Mouse (Mus musculus) layer of hippocampus, postnatal 36 days (tissue): ENCODE measurements around the gene Gm7137. TPM values are rescaled to one million over a fixed set of nuclear protein-coding genes. Genes with fewer than 3 reads are reported as not detected.
"Not testable (repeated sequence)": the region's sequence is repeated elsewhere in the genome, so short reads cannot be mapped to it uniquely, and the experiment has no call there.

Experiments used
- DNase-seq, 2 experiments: peaks; one replicate each; pipeline ENCODE4 v3.0.0; 2022
- total RNA-seq, 2 experiments: library from RNA; stranded (reverse); gene quantifications; 2 replicates each; pipeline ENCODE4 v1.2.3; 2021

Gm7137 gene
- not detected for total RNA-seq

DNA sequence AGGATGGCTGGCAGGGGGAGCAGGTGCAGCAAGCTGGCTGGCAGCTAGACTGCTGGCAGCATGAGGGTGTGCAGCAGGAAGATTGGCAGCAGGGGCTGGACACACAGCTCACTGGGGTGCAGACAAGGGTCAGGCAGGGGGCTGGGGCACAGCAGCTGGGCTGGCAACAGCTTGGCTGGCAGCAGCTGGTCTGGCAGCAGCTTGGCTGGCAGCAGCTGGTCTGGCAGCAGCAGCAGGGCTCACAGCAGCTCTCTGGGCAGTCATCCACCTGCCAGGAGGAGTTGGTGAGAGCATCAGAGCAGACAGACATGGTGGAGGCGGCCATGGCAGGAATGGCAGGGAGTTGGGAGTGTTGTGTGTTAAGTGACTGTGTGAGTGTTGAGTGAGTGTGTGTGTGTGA, at the start of gene Gm7137:
Gene Gm7137 (minus strand): TSS at position 325 of the 400 bp plus-strand sequence.
- not testable (repeated sequence) for DNase-seq

DNA sequence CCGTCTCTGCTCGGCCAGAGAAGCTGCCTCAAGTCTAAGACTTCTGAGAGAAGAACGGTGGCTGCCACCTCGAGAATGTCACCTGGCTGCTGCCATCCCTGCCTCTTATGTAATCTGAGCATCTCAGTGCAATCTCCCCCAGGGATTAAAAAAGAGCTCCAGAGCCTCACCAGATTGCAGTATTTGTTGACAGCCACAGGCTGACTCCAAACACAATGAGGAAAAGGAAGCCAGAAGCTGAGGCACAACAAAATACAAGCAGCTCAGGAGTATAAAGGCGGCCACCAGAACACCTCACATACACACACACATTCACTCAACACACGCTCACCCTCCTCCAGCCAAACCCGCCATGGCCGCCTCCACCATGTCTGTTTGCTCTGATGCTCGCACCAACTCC, 47.6 kb upstream of the Gm7137 start, which contains the start of gene Krtap10-10:
Gene Krtap10-10 (plus strand): TSS at position 301 of the 400 bp plus-strand sequence.
- no peak for DNase-seq

DNA sequence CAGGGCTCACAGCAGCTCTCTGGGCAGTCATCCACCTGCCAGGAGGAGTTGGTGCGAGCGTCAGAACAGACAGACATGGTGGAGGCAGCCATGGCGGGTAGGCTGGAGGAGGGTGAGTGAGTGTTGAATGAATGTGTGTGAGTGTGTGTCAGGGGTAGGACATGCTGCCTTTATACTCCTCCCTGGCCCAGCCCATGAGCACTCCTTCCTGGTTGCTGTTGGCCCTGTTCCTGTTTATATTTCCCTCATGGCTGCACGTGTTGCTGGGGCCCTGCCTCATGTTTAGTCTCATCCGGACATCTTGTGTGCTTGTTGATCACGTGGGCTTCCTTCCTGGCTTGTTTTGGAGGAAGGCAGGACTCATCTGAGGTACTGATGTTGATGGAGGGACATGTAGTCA, 39.0 kb upstream of the Gm7137 start, which contains the start of gene Krtap10-4:
Gene Krtap10-4 (minus strand): TSS at position 145 of the 400 bp plus-strand sequence.
- no peak for DNase-seq

DNA sequence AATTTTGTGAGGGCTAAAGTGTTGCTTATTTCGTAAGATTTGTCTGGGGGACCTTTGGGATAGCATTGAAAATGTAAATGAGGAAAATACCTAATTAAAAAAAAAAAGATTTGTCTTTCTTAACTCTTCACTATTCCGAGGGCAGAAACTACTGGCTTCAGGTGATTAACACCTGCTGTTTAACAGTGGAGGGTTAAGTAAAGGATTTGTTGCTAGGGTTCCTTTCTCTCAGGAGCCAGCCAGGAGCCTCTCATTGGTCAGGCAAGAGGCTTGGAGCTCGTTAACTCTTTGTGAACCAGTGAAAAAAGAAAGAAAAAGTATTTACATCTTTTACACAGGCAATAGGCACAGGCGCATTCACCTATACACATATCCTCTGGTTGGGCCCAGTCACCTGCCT, 31.2 kb upstream of the Gm7137 start:
- no peak for DNase-seq

DNA sequence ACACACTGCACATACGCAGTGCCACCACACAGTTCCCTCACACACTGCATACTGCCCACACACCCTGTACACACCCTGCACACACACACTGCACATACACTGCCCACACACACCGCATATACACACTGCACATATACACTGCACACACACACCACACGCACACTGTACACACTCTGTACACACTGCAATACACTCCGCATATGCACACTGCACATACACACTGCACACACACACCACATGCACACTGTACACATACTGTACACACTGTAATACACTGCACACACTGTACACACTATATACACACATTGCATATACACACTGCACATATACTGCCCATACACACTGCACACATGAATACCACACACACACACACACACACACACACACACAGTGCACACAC, 30.5 kb upstream of the Gm7137 start:
- no peak for DNase-seq

DNA sequence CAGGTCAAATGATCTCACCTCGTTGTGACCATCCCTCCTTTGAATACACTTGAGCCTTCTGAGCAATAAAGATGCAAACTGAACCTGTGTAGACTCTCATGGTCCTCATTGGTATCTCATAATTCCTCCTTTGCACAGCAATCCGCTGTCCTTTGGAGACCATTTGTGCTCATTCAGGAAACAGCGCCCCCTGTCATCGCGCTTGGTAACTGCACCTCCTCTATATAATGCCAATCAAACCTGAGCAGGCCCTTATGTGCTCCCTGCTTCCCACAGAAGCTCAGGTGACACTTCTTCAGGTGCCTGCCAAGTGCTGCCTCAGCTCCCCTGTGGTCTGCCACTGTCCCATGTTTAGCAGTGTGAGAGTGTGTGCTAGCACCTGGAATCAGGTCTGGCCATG, 27.5 kb upstream of the Gm7137 start:
- DNase-seq, result no peak

DNA sequence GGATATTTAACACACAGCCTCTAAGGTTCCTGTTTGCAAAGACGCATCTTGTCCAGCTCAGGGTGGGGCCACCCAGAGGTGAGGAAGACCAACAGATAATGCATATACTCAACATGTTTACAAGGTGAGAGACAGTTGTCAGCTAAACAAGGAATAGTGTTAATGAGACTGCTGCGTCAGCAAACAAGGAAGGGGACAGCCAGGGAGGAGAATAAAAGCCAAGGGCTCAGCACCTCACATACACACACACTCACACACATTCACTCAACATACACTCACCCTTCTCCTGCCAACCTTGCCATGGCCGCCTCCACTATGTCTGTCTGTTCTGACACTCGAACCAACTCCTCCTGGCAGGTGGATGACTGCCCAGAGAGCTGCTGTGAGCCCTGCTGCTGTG, 26.4 kb upstream of the Gm7137 start, which contains the start of gene Gm2696:
Gene Gm2696 (plus strand): TSS at position 301 of the 400 bp plus-strand sequence.
- DNase-seq, result no peak

DNA sequence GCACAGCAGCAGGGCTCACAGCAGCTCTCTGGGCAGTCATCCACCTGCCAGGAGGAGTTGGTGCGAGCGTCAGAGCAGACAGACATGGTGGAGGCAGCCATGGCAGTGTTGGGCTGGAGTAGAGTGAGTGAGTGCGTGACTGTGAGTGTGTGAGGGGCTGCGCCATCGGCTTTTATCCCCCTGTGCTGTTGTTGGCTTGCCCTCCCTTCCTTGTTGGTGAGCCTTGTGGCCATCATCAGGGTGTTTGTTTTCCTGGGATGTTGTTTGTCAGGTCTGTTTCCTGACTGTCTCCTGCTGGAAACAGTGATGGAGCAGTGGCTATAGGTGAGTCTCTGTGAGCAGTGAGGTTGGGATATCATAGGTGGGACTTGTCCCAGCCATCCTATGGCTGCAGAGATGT, 23.7 kb upstream of the Gm7137 start, which contains the start of gene Gm9507:
Gene Gm9507 (minus strand): TSS at position 101 of the 400 bp plus-strand sequence.
- DNase-seq, result no peak

DNA sequence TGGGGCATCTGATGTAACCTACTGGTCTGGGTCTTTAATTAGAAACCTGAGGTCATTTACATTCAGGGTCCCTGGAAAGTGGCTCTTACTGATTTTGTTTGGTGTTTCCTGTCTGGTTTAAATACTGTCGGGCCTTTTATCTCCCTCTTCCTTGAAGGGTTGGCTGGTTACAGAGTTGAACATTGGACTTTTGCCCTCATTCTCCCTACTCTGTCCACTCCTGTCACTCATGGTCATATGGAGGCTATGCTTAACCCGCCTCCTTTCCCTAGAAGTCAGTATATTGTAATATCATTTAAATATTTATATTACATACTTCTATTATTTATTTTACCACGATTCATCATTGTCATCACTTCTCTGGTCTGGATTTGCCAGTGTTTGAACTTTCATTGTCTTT, 16.1 kb upstream of the Gm7137 start:
- DNase-seq, result no peak

DNA sequence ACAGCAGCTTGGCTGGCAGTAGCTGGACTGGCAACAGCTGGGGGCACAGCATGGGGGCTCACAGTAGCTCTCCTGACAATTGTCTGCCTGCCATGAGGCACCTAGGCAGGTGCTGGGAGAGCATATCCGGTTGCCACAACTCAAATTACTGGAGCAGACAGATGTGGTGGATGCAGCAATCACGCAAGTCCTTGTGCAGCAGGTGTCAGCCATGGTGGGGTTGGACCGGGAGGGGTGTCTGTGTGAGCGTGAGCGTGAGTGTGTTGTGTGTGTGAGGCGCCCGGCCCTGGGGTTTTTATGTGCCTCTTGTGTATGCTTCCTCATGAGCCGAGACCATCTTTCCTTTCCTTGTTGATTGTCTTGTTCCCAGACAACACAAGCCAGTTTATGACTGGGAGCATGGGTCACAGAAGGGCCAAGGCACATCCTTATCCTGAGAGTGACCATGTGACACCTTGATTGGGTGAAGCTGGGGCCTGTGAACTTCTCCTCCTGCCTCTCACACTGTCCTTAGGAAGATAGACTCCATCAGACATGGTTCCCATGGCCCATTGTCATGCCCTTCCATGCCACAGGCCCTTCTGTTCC, 11.0 kb upstream of the Gm7137 start, which contains the start of gene Gm19668:
Gene Gm19668 (minus strand): TSS at position 213 of the 588 bp plus-strand sequence.
- DNase-seq, result no peak

DNA sequence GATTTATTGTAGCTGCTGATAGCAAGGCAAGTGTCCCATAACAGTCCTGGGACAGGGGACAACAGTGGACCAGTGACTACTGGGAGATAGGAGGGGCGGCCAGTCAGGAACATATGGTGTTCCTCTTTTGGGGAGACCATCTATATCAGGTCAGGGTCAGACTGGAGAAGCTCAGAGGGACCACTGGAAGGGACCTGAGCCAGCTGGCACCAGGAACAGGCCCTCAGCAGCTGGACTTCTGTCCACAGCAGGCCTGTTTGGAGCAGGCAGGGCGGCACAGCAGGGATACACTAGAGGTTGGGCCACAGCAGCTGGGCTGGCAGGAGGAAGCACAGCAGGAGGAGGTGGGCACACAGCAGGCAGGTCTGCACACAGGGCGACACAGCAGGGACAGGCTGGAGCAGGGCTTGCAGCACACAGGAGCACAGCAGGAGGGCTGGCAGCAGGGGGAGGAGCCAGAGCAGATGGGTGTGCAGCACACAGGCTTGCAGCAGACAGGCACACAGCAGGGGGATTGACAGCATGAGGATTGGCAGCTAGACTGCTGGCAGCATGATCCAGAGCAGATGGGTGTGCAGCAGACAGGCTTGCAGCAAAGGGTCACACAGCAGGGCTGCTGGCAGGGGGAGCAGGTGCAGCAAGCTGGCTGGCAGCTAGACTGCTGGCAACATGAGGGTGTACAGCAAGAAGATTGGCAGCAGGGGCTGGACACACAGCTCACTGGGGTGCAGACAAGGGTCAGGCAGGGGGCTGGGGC, 10.3 kb upstream of the Gm7137 start:
- not testable (repeated sequence) for DNase-seq

DNA sequence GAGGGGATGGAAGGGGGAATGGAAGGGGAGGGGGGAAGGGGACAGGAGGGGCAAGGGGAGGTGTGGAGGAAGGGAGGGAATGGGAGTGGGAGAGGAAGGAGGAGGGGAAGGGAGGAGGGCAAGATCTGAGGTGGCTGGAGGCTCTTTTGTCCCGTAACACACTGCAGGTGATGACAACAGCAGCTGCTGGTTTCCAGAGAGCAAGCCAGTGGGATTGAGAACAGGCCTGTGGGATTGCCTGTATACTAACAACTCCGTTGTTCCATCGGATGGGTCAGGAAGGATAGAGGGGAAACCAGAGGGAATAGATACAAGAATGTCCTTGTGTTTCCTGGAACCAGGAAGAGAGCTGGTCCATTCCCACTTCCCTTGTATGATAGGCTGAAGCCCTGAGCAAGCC, 9.7 kb upstream of the Gm7137 start:
- no peak for DNase-seq

DNA sequence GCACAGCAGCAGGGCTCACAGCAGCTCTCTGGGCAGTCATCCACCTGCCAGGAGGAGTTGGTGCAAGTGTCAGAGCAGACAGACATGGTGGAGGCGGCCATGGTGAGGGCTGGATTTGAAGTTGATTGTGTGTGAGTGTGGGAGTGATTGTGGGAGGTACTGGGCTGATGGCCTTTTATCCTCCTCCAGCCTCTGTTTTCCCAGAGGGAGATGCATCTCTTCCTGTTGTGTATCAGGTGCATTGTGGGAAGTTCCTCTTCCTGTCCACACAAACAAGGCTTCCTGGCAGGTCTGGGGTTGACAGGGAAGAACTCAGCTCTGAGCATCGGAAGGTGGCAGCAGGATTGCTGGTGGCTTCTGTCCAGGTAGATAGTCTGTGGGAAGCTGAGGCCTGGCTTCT, 7.0 kb upstream of the Gm7137 start, which contains the start of gene Gm9639:
Gene Gm9639 (minus strand): TSS at position 101 of the 400 bp plus-strand sequence.
- DNase-seq, result no peak

DNA sequence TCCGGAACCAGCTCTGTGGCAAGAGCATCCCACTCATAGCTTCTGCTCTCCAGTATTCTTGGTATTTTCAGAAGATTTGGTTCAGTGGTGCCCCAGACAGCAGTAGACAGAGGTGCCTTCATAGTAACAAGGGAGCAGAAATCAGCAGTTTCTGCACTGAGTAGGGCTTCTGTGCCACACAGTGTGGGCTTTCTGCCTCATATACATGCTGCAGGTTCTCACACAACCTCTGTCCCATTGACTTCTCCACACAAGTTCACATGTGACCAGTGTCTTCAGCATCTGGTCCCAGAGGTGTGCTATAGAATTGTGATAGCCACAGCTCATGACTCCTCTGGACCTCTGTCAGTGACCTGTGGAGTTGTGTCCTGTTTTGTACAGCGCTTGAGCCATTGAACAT, 621 bp upstream of the Gm7137 start:
- DNase-seq, result no peak

DNA sequence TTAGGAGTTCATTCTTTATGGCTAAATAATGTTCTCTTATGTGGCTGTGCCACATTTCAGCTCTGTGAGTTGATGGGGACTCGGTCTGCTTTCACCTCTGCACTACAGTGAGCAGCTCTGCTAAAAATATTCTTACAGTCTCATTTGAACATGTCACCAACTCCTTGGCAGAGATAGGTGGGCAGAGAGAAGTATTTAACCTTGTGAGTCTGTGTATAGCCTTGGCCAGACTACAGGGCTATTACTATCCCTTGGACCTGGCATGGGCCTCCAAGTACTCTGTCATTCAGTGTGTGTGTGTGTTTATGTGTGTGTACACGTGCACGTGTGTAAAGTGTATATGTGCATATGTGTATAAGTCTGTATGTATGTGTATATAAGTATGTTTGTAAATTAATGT, 4.6 kb downstream of the Gm7137 start:
- not testable (repeated sequence) for DNase-seq

DNA sequence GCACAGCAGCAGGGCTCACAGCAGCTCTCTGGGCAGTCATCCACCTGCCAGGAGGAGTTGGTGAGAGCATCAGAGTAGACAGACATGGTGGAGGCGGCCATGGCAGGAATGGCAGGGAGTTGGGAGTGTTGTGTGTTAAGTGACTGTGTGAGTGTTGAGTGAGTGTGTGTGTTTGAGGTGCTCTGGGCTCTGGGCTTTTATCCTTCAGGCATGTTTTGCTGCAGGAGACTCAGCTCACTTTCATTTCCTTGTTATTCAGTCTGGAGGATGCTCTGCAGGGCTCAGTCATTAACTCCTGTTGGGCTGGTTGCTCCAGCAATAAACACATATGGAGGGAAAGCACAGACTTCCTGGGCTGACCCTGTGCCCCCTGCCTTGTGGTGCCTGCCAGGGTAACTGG, 5.6 kb downstream of the Gm7137 start, which contains the start of gene Gm3250:
Gene Gm3250 (minus strand): TSS at position 101 of the 400 bp plus-strand sequence.
- DNase-seq, result not testable (repeated sequence)

DNA sequence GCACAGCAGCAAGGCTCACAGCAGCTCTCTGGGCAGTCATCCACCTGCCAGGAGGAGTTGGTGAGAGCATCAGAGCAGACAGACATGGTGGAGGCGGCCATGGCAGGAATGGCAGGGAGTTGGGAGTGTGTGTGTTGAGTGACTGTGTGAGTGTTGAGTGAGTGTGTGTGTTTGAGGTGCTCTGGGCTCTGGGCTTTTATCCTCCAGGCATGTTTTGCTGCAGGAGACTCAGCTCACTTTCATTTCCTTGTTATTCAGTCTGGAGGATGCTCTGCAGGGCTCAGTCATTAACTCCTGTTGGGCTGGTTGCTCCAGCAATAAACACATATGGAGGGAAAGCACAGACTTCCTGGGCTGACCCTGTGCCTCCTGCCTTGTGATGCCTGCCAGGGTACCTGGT, 11.2 kb downstream of the Gm7137 start, which contains the start of gene Gm7138:
Gene Gm7138 (minus strand): TSS at position 101 of the 400 bp plus-strand sequence.
- not testable (repeated sequence) for DNase-seq

DNA sequence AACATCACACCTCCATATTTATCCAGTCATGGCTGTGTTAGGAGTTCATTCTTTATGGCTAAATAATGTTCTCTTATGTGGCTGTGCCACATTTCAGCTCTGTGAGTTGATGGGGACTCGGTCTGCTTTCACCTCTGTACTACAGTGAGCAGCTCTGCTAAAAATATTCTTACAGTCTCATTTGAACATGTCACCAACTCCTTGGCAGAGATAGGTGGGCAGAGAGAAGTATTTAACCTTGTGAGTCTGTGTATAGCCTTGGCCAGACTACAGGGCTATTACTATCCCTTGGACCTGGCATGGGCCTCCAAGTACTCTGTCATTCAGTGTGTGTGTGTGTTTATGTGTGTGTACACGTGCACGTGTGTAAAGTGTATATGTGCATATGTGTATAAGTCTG, 15.9 kb downstream of the Gm7137 start:
- DNase-seq, result not testable (repeated sequence)

DNA sequence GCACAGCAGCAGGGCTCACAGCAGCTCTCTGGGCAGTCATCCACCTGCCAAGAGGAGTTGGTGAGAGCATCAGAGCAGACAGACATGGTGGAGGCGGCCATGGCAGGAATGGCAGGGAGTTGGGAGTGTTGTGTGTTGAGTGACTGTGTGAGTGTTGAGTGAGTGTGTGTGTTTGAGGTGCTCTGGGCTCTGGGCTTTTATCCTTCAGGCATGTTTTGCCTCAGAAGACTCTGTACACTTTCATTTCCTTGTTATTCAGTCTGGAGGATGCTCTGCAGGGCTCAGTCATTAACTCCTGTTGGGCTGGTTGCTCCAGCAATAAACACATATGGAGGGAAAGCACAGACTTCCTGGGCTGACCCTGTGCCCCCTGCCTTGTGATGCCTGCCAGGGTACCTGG, 16.8 kb downstream of the Gm7137 start, which contains the start of gene Gm3238:
Gene Gm3238 (minus strand): TSS at position 101 of the 400 bp plus-strand sequence.
- not testable (repeated sequence) for DNase-seq

DNA sequence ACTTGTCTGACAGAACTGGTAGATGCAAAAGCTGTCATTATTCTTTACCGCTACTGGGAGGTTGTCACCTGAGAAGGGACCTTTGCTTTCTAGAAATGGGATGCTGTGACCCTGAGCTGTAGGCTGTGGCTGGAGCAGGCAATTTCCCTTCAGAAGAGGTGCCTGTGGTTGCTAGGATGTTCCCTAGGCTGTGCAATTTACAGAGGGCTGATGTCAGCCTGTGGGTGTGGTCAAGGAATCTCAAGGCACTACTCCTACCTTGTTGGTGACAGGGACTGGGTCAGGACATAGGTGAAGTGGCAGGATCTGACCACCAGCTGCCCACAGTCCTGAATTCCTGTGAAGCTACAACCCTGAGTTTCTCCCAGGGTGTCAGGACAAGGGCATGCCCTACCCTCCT, 18.3 kb downstream of the Gm7137 start:
- DNase-seq, result no peak

DNA sequence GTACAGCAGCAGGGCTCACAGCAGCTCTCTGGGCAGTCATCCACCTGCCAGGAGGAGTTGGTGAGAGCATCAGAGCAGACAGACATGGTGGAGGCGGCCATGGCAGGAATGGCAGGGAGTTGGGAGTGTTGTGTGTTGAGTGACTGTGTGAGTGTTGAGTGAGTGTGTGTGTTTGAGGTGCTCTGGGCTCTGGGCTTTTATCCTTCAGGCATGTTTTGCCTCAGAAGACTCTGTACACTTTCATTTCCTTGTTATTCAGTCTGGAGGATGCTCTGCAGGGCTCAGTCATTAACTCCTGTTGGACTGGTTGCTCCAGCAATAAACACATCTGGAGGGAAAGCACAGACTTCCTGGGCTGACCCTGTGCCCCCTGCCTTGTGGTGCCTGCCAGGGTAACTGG, 28.4 kb downstream of the Gm7137 start, which contains the start of gene Gm3233:
Gene Gm3233 (minus strand): TSS at position 101 of the 400 bp plus-strand sequence.
- DNase-seq, result not testable (repeated sequence)

DNA sequence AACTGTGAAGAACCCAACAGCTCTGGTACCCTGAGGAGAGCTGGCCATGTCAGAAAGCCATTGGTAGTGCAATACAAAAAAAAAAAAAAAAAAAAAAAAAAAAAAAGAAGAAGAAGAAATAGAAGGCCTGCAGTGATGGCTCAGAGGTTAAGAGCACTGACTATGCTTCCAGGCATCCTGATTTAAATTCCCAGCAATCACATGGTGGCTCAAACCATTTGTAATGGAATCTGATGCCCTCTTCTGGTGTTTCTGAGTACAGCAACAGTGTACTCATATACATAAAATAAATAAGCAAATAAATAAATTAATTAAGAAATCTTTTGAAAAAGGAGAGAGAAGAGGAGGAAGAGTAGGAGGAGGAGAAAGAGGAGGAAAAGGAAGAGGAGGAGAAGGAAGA, 34.6 kb downstream of the Gm7137 start:
- no peak for DNase-seq

DNA sequence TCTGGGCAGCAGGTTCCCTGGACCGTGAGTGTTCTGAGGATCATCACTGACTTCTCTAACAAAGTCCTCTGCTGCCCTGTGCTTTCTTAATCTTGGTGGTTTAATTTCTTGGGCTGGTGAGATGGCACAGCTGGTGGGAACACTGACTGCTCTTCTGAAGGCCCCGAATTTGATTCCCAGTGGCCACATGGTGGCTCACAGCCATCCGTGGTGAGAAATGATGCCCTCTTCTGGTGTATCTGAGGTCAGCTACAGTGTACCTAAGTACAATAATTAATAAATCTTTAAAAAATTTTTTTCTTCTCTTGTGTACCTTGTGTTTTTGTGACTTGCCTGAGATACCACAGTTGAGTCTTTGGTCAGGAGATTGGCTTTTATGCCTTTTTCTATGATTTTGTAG, 35.7 kb downstream of the Gm7137 start:
- DNase-seq, result not testable (repeated sequence)
